Mouse (Mus musculus): ENCODE measurements at regions not wholly inside any gene's neighbourhood (a gene's known extent, or its start where the extent isn't known, plus 50 kb on each side); places are given as distances from the start of the nearest gene placed in this dataset.

DNA sequence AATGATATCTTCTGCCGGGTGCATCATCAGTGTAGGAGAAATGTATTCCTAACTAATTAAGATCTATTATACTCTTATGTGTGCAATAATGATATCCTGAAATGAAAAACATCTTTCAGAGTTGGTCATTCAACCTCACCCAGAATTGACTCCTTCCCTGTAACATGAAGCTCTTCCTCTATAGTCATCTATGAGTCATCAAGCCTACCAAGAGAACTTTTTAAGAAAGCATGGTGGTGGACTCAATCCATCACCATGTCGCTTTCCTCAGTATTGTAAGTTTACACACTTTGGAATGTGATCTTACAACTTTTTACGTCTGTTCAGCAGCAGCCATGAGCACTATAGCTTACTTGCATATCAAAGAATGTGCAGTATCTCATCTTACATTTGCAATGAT lies 1100.2 kb upstream of the Cited2 start:
- H3K27me3 ChIP-seq (ENCODE audit: insufficient read depth, low read length) = no peaks in the 10 kb centered on the region
- no peaks in the 10 kb centered on the region for H3K36me3 ChIP-seq (replicated peaks; ENCODE audit: insufficient read depth, low read length)
- H3K9ac ChIP-seq (replicated peaks) = no peak overlapping the region
- no peak overlapping the region for H3K4me2 ChIP-seq (ENCODE audit: low read depth, low read length)
- no peak overlapping the region for H3K27ac ChIP-seq (ENCODE audit: low read depth)
- no peaks in the 10 kb centered on the region for H3K4me1 ChIP-seq (ENCODE audit: insufficient read depth)
- ATAC-seq (no peak), DNase-seq (no peak)
- TF ChIP-seq EP300 (IDR thresholded peaks at IDR 0.05; ENCODE audit: low read depth) (no peak), CTCF (IDR thresholded peaks at IDR 0.05; ENCODE audit: low read depth) (no peak)
- 84% methylated on average over 3 of the region's 3 CpGs for WGBS (ENCODE audit: insufficient replicate concordance)
- H3K4me3 ChIP-seq (ENCODE audit: low read depth, low read length) = no peak overlapping the region
- H3K9me3 ChIP-seq (ENCODE audit: low read length) = no peaks in the 10 kb centered on the region

GRCm38 (mm10) chr10:16633236-16633635 lies 1089.8 kb upstream of the Cited2 start:
- DNase-seq (no peak), ATAC-seq (no peak)
- TF ChIP-seq EP300 (IDR thresholded peaks at IDR 0.05; ENCODE audit: low read depth) (no peak), CTCF (IDR thresholded peaks at IDR 0.05; ENCODE audit: low read depth) (no peak)
- Histone ChIP-seq H3K9me3 (ENCODE audit: low read length) (no peaks in the 10 kb centered on the region), H3K36me3 (replicated peaks; ENCODE audit: insufficient read depth, low read length) (no peaks in the 10 kb centered on the region), H3K27me3 (ENCODE audit: insufficient read depth, low read length) (no peaks in the 10 kb centered on the region), H3K4me1 (ENCODE audit: insufficient read depth) (no peaks in the 10 kb centered on the region), H3K27ac (ENCODE audit: low read depth) (no peak overlapping the region), H3K9ac (replicated peaks) (no peak overlapping the region), H3K4me3 (ENCODE audit: low read depth, low read length) (no peak overlapping the region), H3K4me2 (ENCODE audit: low read depth, low read length) (no peak overlapping the region)
- 80% methylated on average over 2 of the region's 2 CpGs for WGBS (ENCODE audit: insufficient replicate concordance)

GRCm38 (mm10) chr10:16635463-16635862 lies 1087.6 kb upstream of the Cited2 start:
- H3K9me3 ChIP-seq (ENCODE audit: low read length) = no peaks in the 10 kb centered on the region
- H3K4me2 ChIP-seq (ENCODE audit: low read depth, low read length) = no peak overlapping the region
- H3K9ac ChIP-seq (replicated peaks) = no peak overlapping the region
- ATAC-seq = no peak
- no peak for DNase-seq
- H3K4me3 ChIP-seq (ENCODE audit: low read depth, low read length) = no peak overlapping the region
- H3K4me1 ChIP-seq (ENCODE audit: insufficient read depth) = no peaks in the 10 kb centered on the region
- no peak overlapping the region for H3K27ac ChIP-seq (ENCODE audit: low read depth)
- WGBS (ENCODE audit: insufficient replicate concordance) = 87% methylated on average over 2 of the region's 2 CpGs
- no peaks in the 10 kb centered on the region for H3K36me3 ChIP-seq (replicated peaks; ENCODE audit: insufficient read depth, low read length)
- no peaks in the 10 kb centered on the region for H3K27me3 ChIP-seq (ENCODE audit: insufficient read depth, low read length)
- TF ChIP-seq EP300 (IDR thresholded peaks at IDR 0.05; ENCODE audit: low read depth) (no peak), CTCF (IDR thresholded peaks at IDR 0.05; ENCODE audit: low read depth) (no peak)

GRCm38 (mm10) chr10:16637006-16637405 lies 1086.0 kb upstream of the Cited2 start:
- no peak overlapping the region for H3K9ac ChIP-seq (replicated peaks)
- no peaks in the 10 kb centered on the region for H3K27me3 ChIP-seq (ENCODE audit: insufficient read depth, low read length)
- DNase-seq (peak; percentile 33), ATAC-seq (peak; percentile 58; the same call in 1 of the 2 replicates)
- H3K4me2 ChIP-seq (ENCODE audit: low read depth, low read length) = no peak overlapping the region
- no peaks in the 10 kb centered on the region for H3K36me3 ChIP-seq (replicated peaks; ENCODE audit: insufficient read depth, low read length)
- no peak overlapping the region for H3K27ac ChIP-seq (ENCODE audit: low read depth)
- H3K9me3 ChIP-seq (ENCODE audit: low read length) = no peaks in the 10 kb centered on the region
- no peaks in the 10 kb centered on the region for H3K4me1 ChIP-seq (ENCODE audit: insufficient read depth)
- H3K4me3 ChIP-seq (ENCODE audit: low read depth, low read length) = no peak overlapping the region
- no peak for TF ChIP-seq EP300 (IDR thresholded peaks at IDR 0.05; ENCODE audit: low read depth)
- TF ChIP-seq CTCF (IDR thresholded peaks at IDR 0.05; ENCODE audit: low read depth) = peak; percentile 70

- no peak for TF ChIP-seq CTCF (IDR thresholded peaks at IDR 0.05; ENCODE audit: low read depth)
- 29% methylated on average over 2 of the region's 2 CpGs for whole genome bisulfite sequencing (ENCODE audit: insufficient replicate concordance)
- H3K27ac ChIP-seq (ENCODE audit: low read depth) = no peak overlapping the region
- no peak overlapping the region for H3K4me2 ChIP-seq (ENCODE audit: low read depth, low read length)
- no peaks in the 10 kb centered on the region for H3K9me3 ChIP-seq (ENCODE audit: low read length)
- no peaks in the 10 kb centered on the region for H3K27me3 ChIP-seq (ENCODE audit: insufficient read depth, low read length)
- H3K4me3 ChIP-seq (ENCODE audit: low read depth, low read length) = no peak overlapping the region
- ATAC-seq (no peak), DNase-seq (no peak)
- H3K9ac ChIP-seq (replicated peaks) = no peak overlapping the region
- H3K36me3 ChIP-seq (replicated peaks; ENCODE audit: insufficient read depth, low read length) = no peaks in the 10 kb centered on the region
- no peaks in the 10 kb centered on the region for H3K4me1 ChIP-seq (ENCODE audit: insufficient read depth)
These were observed 1084.9 kb upstream of the Cited2 start for GRCm38 (mm10) chr10:16638111-16638510.

- DNase-seq (no peak), ATAC-seq (no peak)
- 74% methylated on average over 4 of the region's 4 CpGs for WGBS (ENCODE audit: insufficient replicate concordance)
- H3K4me3 ChIP-seq (ENCODE audit: low read depth, low read length) = no peak overlapping the region
- H3K4me1 ChIP-seq (ENCODE audit: insufficient read depth) = no peaks in the 10 kb centered on the region
- H3K9ac ChIP-seq (replicated peaks) = no peak overlapping the region
- no peaks in the 10 kb centered on the region for H3K27me3 ChIP-seq (ENCODE audit: insufficient read depth, low read length)
- no peak for TF ChIP-seq CTCF (IDR thresholded peaks at IDR 0.05; ENCODE audit: low read depth)
- TF ChIP-seq EP300 (IDR thresholded peaks at IDR 0.05; ENCODE audit: low read depth) = no peak
- H3K27ac ChIP-seq (ENCODE audit: low read depth) = no peak overlapping the region
- H3K36me3 ChIP-seq (replicated peaks; ENCODE audit: insufficient read depth, low read length) = no peaks in the 10 kb centered on the region
- H3K4me2 ChIP-seq (ENCODE audit: low read depth, low read length) = no peak overlapping the region
- H3K9me3 ChIP-seq (ENCODE audit: low read length) = no peaks in the 10 kb centered on the region
These were observed 1082.9 kb upstream of the Cited2 start for GRCm38 (mm10) chr10:16640136-16640535.

DNA sequence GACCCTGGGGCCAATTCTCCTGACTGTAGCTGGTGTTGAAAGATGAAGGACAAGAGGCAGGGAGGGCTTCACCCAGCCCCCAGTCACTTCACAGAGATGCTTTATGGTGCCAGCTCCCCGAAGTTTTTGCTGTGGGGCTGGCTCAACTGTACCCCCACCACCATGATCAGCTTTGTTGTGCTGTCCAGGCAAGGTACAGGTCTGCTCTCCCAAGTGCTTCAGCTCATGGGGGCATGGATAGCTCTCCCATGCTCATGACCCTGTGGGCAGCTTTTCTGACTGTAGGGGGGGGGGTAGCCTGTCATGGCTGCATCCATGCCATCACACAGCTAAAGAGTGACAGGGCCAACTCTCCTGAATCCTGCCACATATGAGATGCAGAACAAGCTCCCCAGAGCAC lies 1072.9 kb upstream of the Cited2 start:
- no peak overlapping the region for H3K4me2 ChIP-seq (ENCODE audit: low read depth, low read length)
- no peaks in the 10 kb centered on the region for H3K27me3 ChIP-seq (ENCODE audit: insufficient read depth, low read length)
- no peaks in the 10 kb centered on the region for H3K36me3 ChIP-seq (replicated peaks; ENCODE audit: insufficient read depth, low read length)
- H3K27ac ChIP-seq (ENCODE audit: low read depth) = no peak overlapping the region
- H3K4me1 ChIP-seq (ENCODE audit: insufficient read depth) = no peaks in the 10 kb centered on the region
- H3K9me3 ChIP-seq (ENCODE audit: low read length) = no peaks in the 10 kb centered on the region
- ATAC-seq = no peak
- no peak overlapping the region for H3K9ac ChIP-seq (replicated peaks)
- DNase-seq = no peak
- H3K4me3 ChIP-seq (ENCODE audit: low read depth, low read length) = no peak overlapping the region
- 65% methylated on average over 1 of the region's 1 CpGs for WGBS (ENCODE audit: insufficient replicate concordance)
- TF ChIP-seq CTCF (IDR thresholded peaks at IDR 0.05; ENCODE audit: low read depth) (no peak), EP300 (IDR thresholded peaks at IDR 0.05; ENCODE audit: low read depth) (no peak)

Measured in liver, postnatal 0 days (tissue).